Mouse (Mus musculus) liver, embryonic 12.5 days (tissue): ENCODE measurements around the gene Carmil3. TPM values are rescaled to one million over a fixed set of nuclear protein-coding genes. Genes with fewer than 3 reads are reported as not detected.

Experiments used
- ATAC-seq: fragments of 200-750 bp; cut with Nextera tagmentation; 2 replicates; pipeline ENCODE4 v1.8.0; 2017; ENCODE audit warnings: moderate number of reproducible peaks, mild to moderate bottlenecking, moderate library complexity
- H3K27ac ChIP-seq: fragments of 300-500 bp; sonication (generic); 2 replicates; pipeline ENCODE4 v1.5.1; 2016; ENCODE audit warnings: mild to moderate bottlenecking
- H3K27me3 ChIP-seq: fragments of 300-500 bp; sonication (generic); replicated peaks from 2 replicates; pipeline ENCODE4 v1.6.1; 2016; ENCODE audit warnings: mild to moderate bottlenecking, moderate library complexity
- H3K36me3 ChIP-seq: fragments of 300-500 bp; sonication (generic); 2 replicates; pipeline ENCODE4 v1.6.1; 2016; ENCODE audit warnings: mild to moderate bottlenecking, moderate library complexity
- H3K4me1 ChIP-seq: fragments of 300-500 bp; sonication (generic); 2 replicates; pipeline ENCODE4 v1.6.1; 2016
- H3K4me2 ChIP-seq: fragments of 300-500 bp; sonication (generic); 2 replicates; pipeline ENCODE4 v1.6.1; 2016; ENCODE audit warnings: mild to moderate bottlenecking, moderate library complexity
- H3K4me3 ChIP-seq: fragments of 300-500 bp; sonication (generic); 2 replicates; pipeline ENCODE4 v1.5.1; 2016; ENCODE audit warnings: mild to moderate bottlenecking, moderate library complexity
- H3K9ac ChIP-seq: fragments of 300-500 bp; sonication (generic); 2 replicates; pipeline ENCODE4 v1.6.1; 2016; ENCODE audit warnings: mild to moderate bottlenecking, moderate library complexity
- H3K9me3 ChIP-seq: fragments of 300-500 bp; sonication (generic); replicated peaks from 2 replicates; pipeline ENCODE4 v1.6.1; 2016; ENCODE audit warnings: mild to moderate bottlenecking, moderate library complexity
- WGBS: fragments of 180-500 bp; shearing (Covaris S2); methylation state at CpG from one replicate; pipeline ENCODE4 v1.1.7; 2016; ENCODE audit not compliant: insufficient replicate concordance; 5-methylcytosine and 5-hydroxymethylcytosine counted together
- polyA plus RNA-seq: library from polyadenylated mRNA; unstranded; fragments of >200 nt; fragmentation: Nextera tagmentation; extraction: Ambion mirVana; gene quantifications from 2 replicates; pipeline ENCODE4 v1.2.1, GENCODE M21; 2016

The Carmil3 gene
- polyA plus RNA-seq, 1 experiment from 2014 or later = 1.8 TPM

DNA sequence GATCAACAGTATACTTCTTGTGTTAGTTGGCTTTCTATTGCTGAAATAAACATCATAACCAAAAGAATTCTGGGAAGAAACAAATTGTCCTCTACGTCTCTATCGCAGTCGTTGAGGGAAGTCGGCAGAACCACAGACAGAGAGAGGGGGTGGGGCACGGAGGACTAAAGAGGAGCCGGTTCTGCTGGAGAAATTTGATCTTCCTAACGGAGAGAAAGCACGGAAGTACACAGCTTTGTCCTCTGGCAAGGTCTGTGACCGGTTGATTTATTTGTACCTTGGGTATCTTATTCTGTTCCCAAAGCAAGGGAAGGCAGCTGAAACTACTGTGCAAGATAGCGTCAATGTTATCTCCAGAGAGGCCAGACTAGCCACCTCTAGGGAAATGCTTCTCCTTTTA is 19.6 kb upstream of the Carmil3 start:
- H3K4me2 ChIP-seq = peak overlapping the region; percentile 8
- H3K4me1 ChIP-seq = peaks cover 24% of the 10 kb centered on the region
- peaks cover 27% of the 10 kb centered on the region for H3K27me3 ChIP-seq
- no peak for ATAC-seq
- WGBS = 2% methylated on average over 10 of the region's 10 CpGs
- no peaks in the 10 kb centered on the region for H3K9me3 ChIP-seq
- no peak overlapping the region for H3K27ac ChIP-seq
- no peak overlapping the region for H3K9ac ChIP-seq
- H3K4me3 ChIP-seq = no peak overlapping the region
- H3K36me3 ChIP-seq = no peaks in the 10 kb centered on the region

DNA sequence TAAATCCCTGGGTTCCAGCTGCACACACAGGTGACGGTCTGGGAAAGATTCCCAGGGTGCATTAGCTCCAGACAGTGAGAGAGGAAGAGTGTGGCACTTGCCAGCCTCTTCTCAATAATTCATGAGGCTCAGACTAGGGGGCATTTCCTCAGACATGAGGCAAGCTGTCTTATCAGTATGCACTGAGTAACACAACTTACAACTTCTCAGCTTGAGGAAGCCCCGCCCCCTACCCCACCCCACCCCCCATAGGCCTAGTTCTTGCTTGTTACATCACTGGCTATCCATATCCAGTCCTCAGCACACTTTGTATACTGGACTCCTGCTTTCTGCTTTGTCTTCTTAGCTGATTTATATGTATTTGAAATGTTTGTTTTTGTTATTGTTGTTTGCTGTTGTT is 14.8 kb upstream of the Carmil3 start:
- 0 out of 2 replicates have a peak overlapping the region, but pooled peaks have one; percentile 21 for H3K27ac ChIP-seq
- no peak overlapping the region for H3K9ac ChIP-seq
- ATAC-seq = peak; percentile 36
- H3K4me3 ChIP-seq = no peak overlapping the region
- 26% methylated on average over 2 of the region's 2 CpGs for WGBS
- peaks cover 6% of the 10 kb centered on the region; the same call in 1 of the 2 replicates for H3K27me3 ChIP-seq
- peaks cover 56% of the 10 kb centered on the region for H3K4me1 ChIP-seq
- H3K9me3 ChIP-seq = no peaks in the 10 kb centered on the region
- peak overlapping the region; percentile 39 for H3K4me2 ChIP-seq
- H3K36me3 ChIP-seq = peaks cover 9% of the 10 kb centered on the region

DNA sequence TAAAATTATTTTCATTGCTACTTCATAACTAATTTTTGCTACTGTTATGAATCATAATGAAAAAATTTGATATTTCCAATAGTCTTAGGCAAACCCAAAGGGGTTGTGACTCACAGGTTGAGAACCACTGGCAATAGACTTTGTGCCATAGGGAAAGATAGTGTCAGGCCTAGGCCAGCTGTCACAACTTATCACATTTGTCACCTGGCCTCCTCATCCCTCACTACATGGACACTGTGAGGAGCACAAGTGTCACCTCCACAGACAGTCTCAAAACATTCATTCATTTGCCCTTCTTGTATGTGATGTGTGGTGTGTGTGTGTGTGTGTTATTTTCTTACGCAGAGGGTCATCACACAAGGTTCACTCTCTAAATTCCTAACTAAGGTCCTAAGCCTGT is 13.0 kb upstream of the Carmil3 start:
- Histone ChIP-seq H3K4me2 (peak overlapping the region; percentile 75), H3K4me1 (peaks cover 63% of the 10 kb centered on the region), H3K36me3 (peaks cover 24% of the 10 kb centered on the region), H3K9me3 (no peaks in the 10 kb centered on the region), H3K27me3 (no peaks in the 10 kb centered on the region), H3K27ac (peak overlapping the region; percentile 95), H3K9ac (peak overlapping the region; percentile 85), H3K4me3 (no peak overlapping the region)
- ATAC-seq = peak; percentile 72
- WGBS = 100% methylated on average over 1 of the region's 1 CpGs

DNA sequence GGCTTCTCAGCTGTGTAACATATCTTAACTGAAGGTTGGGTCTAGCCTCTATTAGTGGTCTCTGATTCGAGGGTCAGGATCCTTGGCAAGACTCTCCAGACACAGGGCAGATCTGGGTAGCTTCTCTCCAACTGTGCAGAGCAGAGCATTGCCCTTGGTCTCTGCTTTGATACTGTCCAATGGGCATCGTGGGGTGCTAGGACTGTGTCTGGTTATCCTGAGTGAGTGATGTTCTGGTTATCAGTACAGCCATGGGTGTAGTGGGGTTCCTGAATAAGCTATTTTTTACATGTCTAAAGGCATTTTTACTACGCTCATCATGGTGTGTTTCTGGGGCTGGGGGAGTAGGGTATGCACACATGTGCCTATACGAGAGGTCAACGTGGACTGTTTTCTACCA is 12.6 kb upstream of the Carmil3 start:
- ATAC-seq = peak; percentile 82
- Histone ChIP-seq H3K9me3 (no peaks in the 10 kb centered on the region), H3K4me3 (peak overlapping the region; percentile 77), H3K27ac (peak overlapping the region; percentile 95), H3K27me3 (no peaks in the 10 kb centered on the region), H3K4me1 (peaks cover 63% of the 10 kb centered on the region), H3K4me2 (peak overlapping the region; percentile 75), H3K9ac (peak overlapping the region; percentile 85), H3K36me3 (peaks cover 24% of the 10 kb centered on the region)
- 21% methylated on average over 5 of the region's 5 CpGs for WGBS

DNA sequence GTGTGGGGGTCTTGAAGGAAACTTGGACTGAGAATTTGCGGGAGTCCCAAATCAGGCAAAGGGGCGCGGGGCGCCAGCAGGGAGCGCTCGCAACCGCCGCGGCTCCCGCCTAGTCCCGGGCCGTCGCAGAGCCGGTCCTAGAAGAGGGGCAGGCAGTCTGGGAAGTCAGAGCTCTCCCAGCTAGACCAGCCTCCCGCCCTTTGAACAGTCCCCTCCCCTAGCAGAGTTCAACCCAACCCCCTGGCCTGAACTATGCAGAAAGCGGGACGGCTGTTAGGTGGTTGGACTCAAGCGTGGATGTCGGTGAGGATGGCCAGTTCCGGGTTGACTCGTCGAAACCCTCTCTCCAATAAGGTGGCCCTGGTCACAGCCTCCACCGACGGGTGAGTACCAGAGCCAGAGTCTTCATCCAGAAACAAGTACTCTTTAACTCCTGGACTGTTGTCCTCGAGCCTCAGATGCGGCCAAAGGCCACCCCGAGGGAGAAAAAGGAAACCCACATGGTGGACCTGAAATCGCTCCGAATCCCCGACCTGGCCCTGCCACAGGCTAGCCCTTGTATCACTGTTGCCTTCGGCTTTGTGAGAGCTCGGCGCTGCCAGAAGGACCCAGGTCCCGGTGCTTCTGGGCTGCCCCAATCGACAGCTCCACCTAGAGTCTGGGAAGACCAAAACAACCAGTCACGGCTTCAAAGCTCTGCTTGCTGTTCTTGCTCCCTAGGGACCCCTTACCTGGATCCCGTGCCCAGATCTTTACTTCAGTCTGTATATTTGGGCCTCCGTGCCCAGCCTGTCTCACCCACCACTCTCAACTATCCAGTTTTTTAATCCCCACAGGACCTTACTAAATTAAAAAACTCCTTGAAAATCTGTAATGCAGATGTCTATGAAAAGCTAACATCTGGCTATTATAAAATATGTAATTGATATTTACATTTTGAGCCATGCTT is 11.5 kb upstream of the Carmil3 start, which contains the start of gene Dhrs4:
Gene Dhrs4, plus strand, starts transcription at position 108 of the 949 bp plus-strand sequence.
- WGBS = under 1% methylated on average over 38 of the region's 38 CpGs
- Histone ChIP-seq H3K36me3 (peaks cover 28% of the 10 kb centered on the region), H3K9ac (peak within 1 kb of the TSS; percentile 85), H3K9me3 (no peaks in the 10 kb centered on the region), H3K4me1 (peaks cover 65% of the 10 kb centered on the region), H3K27ac (peak within 1 kb of the TSS; percentile 95), H3K4me3 (peak within 1 kb of the TSS; percentile 77), H3K27me3 (no peaks in the 10 kb centered on the region), H3K4me2 (peak within 1 kb of the TSS; percentile 75)
- ATAC-seq = peak; percentile 88

DNA sequence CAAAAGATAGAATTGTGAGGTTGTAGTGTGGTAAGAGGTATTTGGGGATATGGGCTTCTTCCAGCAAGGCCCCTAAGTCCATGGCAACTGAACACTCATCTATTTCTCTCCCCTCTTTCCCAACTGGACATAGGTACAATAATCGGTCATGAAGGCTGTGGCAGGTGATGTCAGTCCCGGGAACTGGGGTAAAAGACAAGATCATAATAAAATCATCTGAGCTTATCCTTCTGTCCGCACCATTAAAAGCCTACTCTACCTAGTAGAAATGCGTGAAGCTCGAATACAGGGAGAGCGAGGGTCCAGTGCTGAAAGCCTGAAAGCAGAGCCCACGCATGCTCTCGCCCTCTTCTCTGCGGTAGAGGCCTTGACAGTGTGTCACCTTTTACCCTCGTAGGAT is 10.8 kb upstream of the Carmil3 start:
- H3K9ac ChIP-seq = peak overlapping the region; percentile 85; the same call in 1 of the 2 replicates
- H3K9me3 ChIP-seq = no peaks in the 10 kb centered on the region
- no peaks in the 10 kb centered on the region for H3K27me3 ChIP-seq
- peaks cover 69% of the 10 kb centered on the region for H3K4me1 ChIP-seq
- ATAC-seq = no peak
- 80% methylated on average over 10 of the region's 10 CpGs for WGBS
- H3K27ac ChIP-seq = 0 out of 2 replicates have a peak overlapping the region, but pooled peaks have one; percentile 37
- H3K4me3 ChIP-seq = peak overlapping the region; percentile 77
- peaks cover 34% of the 10 kb centered on the region for H3K36me3 ChIP-seq
- peak overlapping the region; percentile 75 for H3K4me2 ChIP-seq

DNA sequence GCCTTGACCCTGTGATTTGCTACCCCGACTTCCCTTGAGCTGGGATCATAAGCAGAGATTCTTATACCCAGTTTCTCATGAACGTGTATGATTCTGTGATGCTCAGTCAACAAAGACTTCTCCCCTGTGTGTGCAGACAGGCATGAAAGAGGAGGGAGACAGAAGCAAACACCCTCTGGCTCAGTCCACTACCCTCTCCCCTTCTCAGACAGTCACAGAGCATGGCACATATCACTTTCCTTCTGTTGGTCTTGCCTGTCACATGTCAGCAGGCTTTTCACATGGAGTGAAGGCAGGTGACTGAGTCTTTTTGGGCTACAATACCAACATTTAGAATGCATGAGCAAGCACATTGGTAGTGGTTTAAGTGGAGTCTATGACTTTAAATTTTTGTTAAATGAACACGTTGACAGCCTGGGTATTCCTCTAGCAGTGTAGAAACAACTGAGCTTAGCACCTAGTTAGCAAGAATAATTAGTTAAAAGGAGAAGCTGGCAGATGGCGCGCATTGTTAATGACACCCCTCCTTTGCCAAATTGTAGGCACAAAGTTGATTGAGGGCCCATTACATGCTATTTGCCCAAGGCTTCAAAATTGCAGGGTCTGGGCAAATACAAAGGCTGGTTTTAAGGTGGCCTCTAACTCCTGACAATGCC is 5.9 kb upstream of the Carmil3 start:
- Histone ChIP-seq H3K27me3 (0 out of 2 replicates have a peak, but pooled peaks cover under 1% of the 10 kb centered on the region), H3K9me3 (no peaks in the 10 kb centered on the region), H3K4me3 (no peak overlapping the region), H3K4me1 (peaks cover 28% of the 10 kb centered on the region), H3K9ac (no peak overlapping the region), H3K36me3 (peaks cover 66% of the 10 kb centered on the region), H3K4me2 (no peak overlapping the region), H3K27ac (no peak overlapping the region)
- WGBS = 66% methylated on average over 5 of the region's 5 CpGs
- ATAC-seq = no peak

DNA sequence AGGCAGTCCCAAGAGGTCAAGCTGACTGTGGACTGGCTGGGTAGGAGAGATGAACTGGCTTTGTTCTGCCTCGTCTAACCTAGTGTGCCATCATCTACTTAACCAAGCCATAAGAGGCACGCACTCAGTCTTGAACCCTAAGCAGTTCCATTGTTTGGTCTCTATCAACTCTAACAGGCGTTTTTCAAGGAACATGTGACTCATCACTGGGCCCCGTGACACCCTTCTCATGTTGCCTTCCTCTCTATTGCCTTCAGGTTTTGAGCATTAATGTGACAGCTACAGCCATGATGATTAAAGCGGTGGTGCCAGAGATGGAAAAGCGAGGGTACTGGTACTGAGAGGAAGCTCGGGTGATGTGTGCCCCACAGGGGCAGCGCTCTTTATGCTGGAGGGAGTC is 3.6 kb upstream of the Carmil3 start:
- ATAC-seq = no peak
- Histone ChIP-seq H3K4me2 (no peak overlapping the region), H3K4me3 (no peak overlapping the region), H3K27ac (no peak overlapping the region), H3K4me1 (peaks cover 33% of the 10 kb centered on the region), H3K9ac (no peak overlapping the region), H3K9me3 (no peaks in the 10 kb centered on the region), H3K27me3 (peaks cover 10% of the 10 kb centered on the region; the same call in 1 of the 2 replicates), H3K36me3 (peaks cover 44% of the 10 kb centered on the region)
- 68% methylated on average over 8 of the region's 8 CpGs for WGBS

DNA sequence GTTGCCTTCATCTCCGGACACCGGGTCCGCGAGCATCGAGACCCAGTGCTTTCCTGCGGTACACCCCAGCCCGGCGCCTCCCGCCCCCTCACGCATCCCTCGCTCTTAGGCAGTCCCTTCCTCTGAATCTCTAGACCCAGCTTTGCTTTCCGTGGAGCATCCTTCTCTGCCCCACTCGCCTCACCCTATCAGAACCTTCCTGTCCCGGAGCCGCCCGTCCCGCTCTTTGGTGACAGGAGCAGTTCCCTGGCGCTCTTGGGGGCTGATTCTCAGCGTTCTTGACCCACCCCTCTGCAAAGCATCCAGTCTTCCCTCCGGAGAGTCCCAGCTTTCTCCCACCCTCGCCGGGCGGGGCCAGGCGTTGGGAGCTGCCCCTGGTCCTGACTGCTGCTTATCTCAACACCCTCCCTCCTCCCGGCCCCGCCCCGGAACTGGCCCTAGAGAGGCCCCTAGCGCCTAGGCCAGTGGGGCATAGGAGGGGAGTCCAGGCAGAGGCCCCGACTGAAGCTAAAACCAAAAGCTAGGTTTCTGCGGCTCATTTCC is 911 bp downstream of the Carmil3 start:
- Histone ChIP-seq H3K27me3 (peaks cover 35% of the 10 kb centered on the region), H3K4me3 (peak overlapping the region; percentile 73), H3K4me2 (peak overlapping the region; percentile 100), H3K36me3 (peaks cover 25% of the 10 kb centered on the region), H3K9me3 (no peaks in the 10 kb centered on the region), H3K9ac (peak overlapping the region; percentile 74), H3K4me1 (peaks cover 29% of the 10 kb centered on the region), H3K27ac (peak overlapping the region; percentile 77)
- WGBS = under 1% methylated on average over 29 of the region's 30 CpGs
- peak; percentile 93 for ATAC-seq

DNA sequence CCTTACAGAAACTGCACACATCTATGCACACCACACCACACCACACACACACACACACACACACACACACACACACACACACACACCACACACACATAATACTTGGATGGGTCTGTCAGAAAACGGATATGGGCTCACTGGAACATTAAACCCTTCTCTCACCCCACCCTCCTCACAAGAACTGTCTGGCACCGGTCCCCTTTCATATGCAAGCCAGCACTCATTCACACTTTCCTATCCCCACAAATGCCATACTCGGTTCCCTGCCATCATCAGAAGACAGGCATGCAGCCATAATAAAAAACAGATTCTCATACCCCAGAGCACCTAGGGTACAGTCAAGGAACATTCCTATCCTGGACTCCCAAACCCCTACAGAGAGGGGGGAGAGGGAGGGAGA is 1.7 kb downstream of the Carmil3 start:
- Histone ChIP-seq H3K36me3 (peaks cover 22% of the 10 kb centered on the region), H3K9me3 (no peaks in the 10 kb centered on the region), H3K27me3 (peaks cover 35% of the 10 kb centered on the region), H3K27ac (peak overlapping the region; percentile 77), H3K4me1 (peaks cover 30% of the 10 kb centered on the region), H3K4me2 (peak overlapping the region; percentile 100), H3K4me3 (peak overlapping the region; percentile 73; the same call in 1 of the 2 replicates), H3K9ac (peak overlapping the region; percentile 74; the same call in 1 of the 2 replicates)
- no peak for ATAC-seq
- 22% methylated on average over 3 of the region's 3 CpGs for WGBS

DNA sequence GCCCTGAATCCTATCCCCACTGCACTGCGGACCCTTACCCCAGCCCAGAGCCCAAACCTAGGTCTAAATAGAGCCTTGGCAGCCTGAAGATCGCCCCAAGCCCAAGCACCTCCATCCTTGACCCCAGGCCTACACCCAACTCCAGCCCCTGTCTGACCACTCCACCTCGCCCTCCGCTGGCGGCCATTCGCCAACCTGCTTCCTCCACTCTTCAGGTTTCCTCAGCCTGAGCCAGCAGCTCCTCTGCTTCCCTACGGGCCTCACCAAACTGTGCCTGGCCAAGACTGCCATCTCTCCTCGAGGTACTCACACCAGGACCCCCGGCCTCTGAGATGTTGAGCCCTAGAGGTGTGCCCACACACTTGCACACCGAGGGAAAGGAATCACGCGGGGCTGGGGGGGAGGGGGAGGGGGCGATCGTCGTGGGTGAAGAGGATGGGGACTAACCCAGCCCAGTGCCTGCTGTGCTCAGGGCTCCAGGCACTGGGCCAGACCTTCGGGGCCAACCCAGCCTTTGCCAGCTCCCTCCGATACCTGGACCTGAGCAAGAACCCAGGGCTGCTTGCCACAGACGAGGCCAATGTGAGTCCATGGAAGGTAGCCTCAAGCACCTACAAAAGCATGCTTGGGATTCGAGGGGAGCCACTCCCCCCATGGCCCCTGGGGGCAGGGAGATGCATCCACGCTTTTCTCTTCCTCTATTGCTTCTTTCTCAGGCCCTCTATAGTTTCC is 5.2 kb downstream of the Carmil3 start:
- no peak overlapping the region for H3K27ac ChIP-seq
- H3K4me3 ChIP-seq = no peak overlapping the region
- peaks cover 39% of the 10 kb centered on the region for H3K27me3 ChIP-seq
- no peak overlapping the region for H3K9ac ChIP-seq
- no peak for ATAC-seq
- H3K9me3 ChIP-seq = no peaks in the 10 kb centered on the region
- H3K4me1 ChIP-seq = peaks cover 25% of the 10 kb centered on the region
- H3K4me2 ChIP-seq = no peak overlapping the region
- peaks cover 5% of the 10 kb centered on the region; the same call in 1 of the 2 replicates for H3K36me3 ChIP-seq
- WGBS = 65% methylated on average over 20 of the region's 20 CpGs
